Mouse (Mus musculus): Measurements from ENCODE around the gene Phldb3. TPM values are rescaled to one million over a fixed set of nuclear protein-coding genes. Genes with fewer than 3 reads are reported as not detected.

Phldb3 gene
- polyA plus RNA-seq, 1 experiment from 2014 or later = not detected

Other genes starting within 250 kb of the Phldb3 start
- gene Kcnn4, start 240.5 kb upstream of the Phldb3 start, polyA plus RNA-seq (2016; fragmentation: Nextera tagmentation; extraction: Ambion mirVana) = 1.7 and 2.3 TPM in 2 replicates
- gene Smg9, start 211.1 kb upstream of the Phldb3 start, polyA plus RNA-seq (2016; fragmentation: Nextera tagmentation; extraction: Ambion mirVana) = 29.7 and 30.6 TPM in 2 replicates
- not detected in 2 replicates for gene Irgc1, start 158.5 kb upstream of the Phldb3 start, polyA plus RNA-seq (2016; fragmentation: Nextera tagmentation; extraction: Ambion mirVana)
- gene Plaur, start 148.3 kb upstream of the Phldb3 start, polyA plus RNA-seq (2016; fragmentation: Nextera tagmentation; extraction: Ambion mirVana) = 1.7 and 2.0 TPM in 2 replicates
- gene Cadm4, start 128.7 kb upstream of the Phldb3 start, polyA plus RNA-seq (2016; fragmentation: Nextera tagmentation; extraction: Ambion mirVana) = 42.8 and 60.0 TPM in 2 replicates
- gene Zfp428, start 103.8 kb upstream of the Phldb3 start, polyA plus RNA-seq (2016; fragmentation: Nextera tagmentation; extraction: Ambion mirVana) = 172 and 176 TPM in 2 replicates
- gene AC161166.1, start 98.3 kb upstream of the Phldb3 start, polyA plus RNA-seq (2016; fragmentation: Nextera tagmentation; extraction: Ambion mirVana) = 1.2 and 1.5 TPM in 2 replicates
- gene Irgq, start 80.1 kb upstream of the Phldb3 start, polyA plus RNA-seq (2016; fragmentation: Nextera tagmentation; extraction: Ambion mirVana) = 27.5 and 30.7 TPM in 2 replicates
- not detected in 2 replicates for gene Pinlyp, start 64.6 kb upstream of the Phldb3 start, polyA plus RNA-seq (2016; fragmentation: Nextera tagmentation; extraction: Ambion mirVana)
- gene Xrcc1, start 64.5 kb upstream of the Phldb3 start, polyA plus RNA-seq (2016; fragmentation: Nextera tagmentation; extraction: Ambion mirVana) = 83.4 and 89.8 TPM in 2 replicates
- 17.2 and 18.7 TPM in 2 replicates for gene Ethe1, start 23.2 kb upstream of the Phldb3 start, polyA plus RNA-seq (2016; fragmentation: Nextera tagmentation; extraction: Ambion mirVana)
- gene Zfp575, start 23.1 kb upstream of the Phldb3 start, polyA plus RNA-seq (2016; fragmentation: Nextera tagmentation; extraction: Ambion mirVana) = 4.3 and 4.5 TPM in 2 replicates
- gene Lypd3, start 25.8 kb downstream of the Phldb3 start, polyA plus RNA-seq (2016; fragmentation: Nextera tagmentation; extraction: Ambion mirVana) = 0.43 and 0.87 TPM in 2 replicates
- gene Tex101, start 65.9 kb downstream of the Phldb3 start, polyA plus RNA-seq (2016; fragmentation: Nextera tagmentation; extraction: Ambion mirVana) = not detected in 2 replicates
- gene BC049730, start 98.5 kb downstream of the Phldb3 start, polyA plus RNA-seq (2016; fragmentation: Nextera tagmentation; extraction: Ambion mirVana) = not detected in 2 replicates
- not detected in 2 replicates for gene Gm4763, start 116.1 kb downstream of the Phldb3 start, polyA plus RNA-seq (2016; fragmentation: Nextera tagmentation; extraction: Ambion mirVana)
- gene Cd177, start 149.5 kb downstream of the Phldb3 start, polyA plus RNA-seq (2016; fragmentation: Nextera tagmentation; extraction: Ambion mirVana) = 0.22 TPM in 1 of 2 replicates, not detected in the other
- not detected in 2 replicates for gene Ceacam10, start 166.4 kb downstream of the Phldb3 start, polyA plus RNA-seq (2016; fragmentation: Nextera tagmentation; extraction: Ambion mirVana)

All from neural tube, embryonic 12.5 days (tissue).